Mouse (Mus musculus): ENCODE results near the gene Wnk2.

DNA sequence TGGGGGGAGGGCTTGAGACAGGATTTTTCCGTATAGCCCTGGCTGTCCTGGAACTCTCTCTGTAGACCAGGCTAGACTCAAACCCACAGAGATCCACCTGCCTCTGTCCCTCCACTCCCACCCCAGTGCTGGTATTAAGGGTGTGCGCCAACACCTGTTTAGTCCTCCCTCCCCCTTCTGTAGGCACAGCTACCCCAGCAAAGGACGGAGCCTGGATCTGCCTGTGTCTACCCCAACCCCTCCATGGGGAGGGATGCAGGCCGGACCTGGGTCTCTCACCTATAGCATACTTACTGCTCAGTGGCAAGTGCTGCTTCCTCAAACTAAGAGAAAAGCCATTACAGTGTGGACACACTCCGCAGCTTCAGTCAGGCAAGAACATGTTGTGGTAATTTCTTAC is 32.5 kb upstream of the Wnk2 start:
- no peak for TF ChIP-seq CTCF (IDR thresholded peaks at IDR 0.05; ENCODE audit: control insufficient read depth, insufficient read depth, insufficient read length)
- TF ChIP-seq FOSL1 (IDR thresholded peaks at IDR 0.05; ENCODE audit: insufficient read depth, low read length, poor library complexity, severe bottlenecking), result no peak
- TF ChIP-seq USF1 (IDR thresholded peaks at IDR 0.05; ENCODE audit: low read depth), result no peak
- TF ChIP-seq MYOG (IDR thresholded peaks at IDR 0.05; ENCODE audit: control insufficient read depth, extremely low read depth, insufficient read length), result no peak
- TF ChIP-seq CEBPB (IDR thresholded peaks at IDR 0.05; ENCODE audit: low read depth), result no peak
